ENCODE assay signal across 8 mouse cellular contexts in genomic region chr10:58322361-58323027, GRCm38 (mm10). TPM values are rescaled to one million over a fixed set of nuclear protein-coding genes. Genes with fewer than 3 reads are reported as not detected.
DNase-seq lines count a peak whose midpoint lies in the region; ATAC-seq and TF ChIP-seq lines count a peak whose summit lies in the region.

No protein-coding gene starts in this region.

- ATAC-seq in hindbrain, embryonic 13.5 days (ENCODE audit: low FRiP score) = no peak
- no peak for ATAC-seq in midbrain, embryonic 15.5 days (replicated peaks)

- no peaks in the 10 kb centered on the region for H3K36me3 ChIP-seq in kidney, adult 2 months (ENCODE audit: control insufficient read depth, insufficient read depth, low read length)
- no peaks in the 10 kb centered on the region for H3K36me3 ChIP-seq in hindbrain, embryonic 13.5 days
- no peaks in the 10 kb centered on the region for H3K36me3 ChIP-seq in midbrain, embryonic 15.5 days (replicated peaks)

- H3K4me2 ChIP-seq in hindbrain, embryonic 13.5 days = peak overlapping the region; percentile 61
- H3K4me2 ChIP-seq in midbrain, embryonic 15.5 days = peak overlapping the region; percentile 55

- H3K9ac ChIP-seq in hindbrain, embryonic 13.5 days = peak overlapping the region; percentile 87
- peak overlapping the region; percentile 28; the same call in 1 of the 2 replicates for H3K9ac ChIP-seq in midbrain, embryonic 15.5 days

- 21% methylated on average over 6 of the region's 6 CpGs for WGBS in kidney, adult 2 months
- WGBS in hindbrain, embryonic 13.5 days = 43% methylated on average over 6 of the region's 6 CpGs
- 32% methylated on average over 6 of the region's 6 CpGs for WGBS in midbrain, embryonic 15.5 days

- no peak for TF ChIP-seq CTCF in kidney, adult 2 months (conservative IDR thresholded peaks at IDR 0.05; ENCODE audit: insufficient read depth, insufficient read length, low read depth, low read length)

- H3K4me3 ChIP-seq in kidney, adult 2 months (ENCODE audit: insufficient read depth, low read depth, low read length) = peak overlapping the region; percentile 47
- H3K4me3 ChIP-seq in hindbrain, embryonic 13.5 days = peak overlapping the region; percentile 93
- H3K4me3 ChIP-seq in midbrain, embryonic 15.5 days = peak overlapping the region; percentile 67

- H3K4me1 ChIP-seq in kidney, adult 2 months (ENCODE audit: control insufficient read depth, insufficient read depth, low read length) = peaks cover 7% of the 10 kb centered on the region
- peaks cover 28% of the 10 kb centered on the region for H3K4me1 ChIP-seq in hindbrain, embryonic 13.5 days (replicated peaks)
- H3K4me1 ChIP-seq in midbrain, embryonic 15.5 days = peaks cover 27% of the 10 kb centered on the region

- no peak for TF ChIP-seq POLR2A in kidney, adult 2 months (IDR thresholded peaks at IDR 0.05; ENCODE audit: low read depth, low read length)

- H3K27ac ChIP-seq in kidney, adult 2 months (ENCODE audit: insufficient read depth, low read depth, low read length) = peak overlapping the region; percentile 61
- H3K27ac ChIP-seq in hindbrain, embryonic 13.5 days = peak overlapping the region; percentile 85
- H3K27ac ChIP-seq in midbrain, embryonic 15.5 days = peak overlapping the region; percentile 79

- no peak for DNase-seq in kidney, adult 2 months
- DNase-seq in kidney, adult 9 months = no peak
- DNase-seq in Muller cell, postnatal 12 days (ENCODE audit: inconsistent ontology term) = peak; percentile 78
- no peak for DNase-seq in ovary, postnatal 36 days (ENCODE audit: low spot score)
- DNase-seq in thymus, postnatal 36 days = no peak
- no peak for DNase-seq in cerebellum, postnatal 4 days (ENCODE audit: low spot score in 2 of 2)

- H3K27me3 ChIP-seq in kidney, adult 2 months (replicated peaks; ENCODE audit: control insufficient read depth, insufficient read depth, low read length) = no peaks in the 10 kb centered on the region
- no peaks in the 10 kb centered on the region for H3K27me3 ChIP-seq in hindbrain, embryonic 13.5 days
- H3K27me3 ChIP-seq in midbrain, embryonic 15.5 days (replicated peaks) = no peaks in the 10 kb centered on the region

- H3K9me3 ChIP-seq in hindbrain, embryonic 13.5 days = no peaks in the 10 kb centered on the region
- H3K9me3 ChIP-seq in midbrain, embryonic 15.5 days = no peaks in the 10 kb centered on the region

RNA-seq across cellular contexts. Expression of gene Lims1, which starts 0.8 kb away (rescaled TPM):
- 14.5 and 16.1 TPM in 2 replicates for polyA plus RNA-seq in kidney, adult 2 months (2012; rRNA removed)
- polyA plus RNA-seq in hindbrain, embryonic 13.5 days (2015; fragmentation: Nextera tagmentation; extraction: Ambion mirVana) = 66.0 and 69.2 TPM in 2 replicates
- polyA plus RNA-seq in midbrain, embryonic 15.5 days (2015; fragmentation: Nextera tagmentation; extraction: Ambion mirVana) = 52.6 and 54.6 TPM in 2 replicates
